In genomic region chr9:53045788-53046187, GRCm38 (mm10) we compare ENCODE assay signal across 13 mouse cellular contexts.
"Had no signal": no experiment of that assay in that cellular context is flagged by ENCODE, and none has a peak within 500 bp of the region (broad histone marks: within the 10 kb centered on the region; RNA-seq: fewer than 3 reads in every experiment).

No protein-coding gene starts in this region.

- H3K27ac ChIP-seq: limb, embryonic 10.5 days; liver, embryonic 15.5 days; midbrain, embryonic 10.5 days; neural tube, embryonic 15.5 days; stomach, postnatal 0 days had no signal

- H3K4me3 ChIP-seq: limb, embryonic 10.5 days; liver, embryonic 15.5 days; midbrain, embryonic 10.5 days; myocyte; neural tube, embryonic 15.5 days had no signal

- DNase-seq: kidney, postnatal 25 days; lung, adult 2 months; lung, postnatal 4 days; midbrain, embryonic 14.5 days; right cerebral cortex, adult 18-20 months; right cerebral cortex, postnatal 25 days; thymus, postnatal 4 days had no signal
